Mouse (Mus musculus) left cerebral cortex, adult 8-10 months (tissue): ENCODE results near the gene Far2. TPM values are rescaled to one million over a fixed set of nuclear protein-coding genes. Genes with fewer than 3 reads are reported as not detected.
"Not testable (repeated sequence)": the region's sequence is repeated elsewhere in the genome, so short reads cannot be mapped to it uniquely, and the experiment has no call there.

ENCODE experiments used
- DNase-seq, 2 experiments: peaks; one replicate each; pipeline ENCODE4 v3.0.0; 2022; ENCODE audit warnings: low spot score in 2 of 2
- total RNA-seq, 4 experiments: library from RNA; stranded (reverse); gene quantifications; 2 replicates each; pipeline ENCODE4 v1.2.4; 2022

Gene Far2
- total RNA-seq, 4 experiments from 2014 or later, result 20.0 to 22.4 (median 21.7) TPM

DNA sequence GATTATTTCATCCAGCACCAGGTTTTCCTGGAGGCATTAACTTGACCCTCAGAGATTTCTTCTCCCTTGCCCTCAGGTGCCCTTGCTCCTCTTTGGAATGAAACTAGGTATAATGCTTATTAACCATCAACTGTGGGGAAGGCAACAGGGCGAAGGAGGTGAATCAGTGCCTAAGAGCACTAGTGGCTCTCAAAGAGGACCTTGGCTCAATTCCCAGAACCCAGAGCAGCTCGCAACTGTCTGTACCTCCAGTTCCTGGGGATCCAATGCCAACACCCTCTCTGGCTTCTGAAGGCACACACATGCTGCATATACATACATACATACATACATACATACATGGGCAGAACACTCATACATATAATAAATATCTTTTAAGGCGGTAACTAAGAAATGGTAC is 69.8 kb downstream of the Far2 start:
- DNase-seq, result no peak

GRCm38 (mm10) chr6:148117696-148118095 is 70.6 kb downstream of the Far2 start:
- DNase-seq, result no peak

DNA sequence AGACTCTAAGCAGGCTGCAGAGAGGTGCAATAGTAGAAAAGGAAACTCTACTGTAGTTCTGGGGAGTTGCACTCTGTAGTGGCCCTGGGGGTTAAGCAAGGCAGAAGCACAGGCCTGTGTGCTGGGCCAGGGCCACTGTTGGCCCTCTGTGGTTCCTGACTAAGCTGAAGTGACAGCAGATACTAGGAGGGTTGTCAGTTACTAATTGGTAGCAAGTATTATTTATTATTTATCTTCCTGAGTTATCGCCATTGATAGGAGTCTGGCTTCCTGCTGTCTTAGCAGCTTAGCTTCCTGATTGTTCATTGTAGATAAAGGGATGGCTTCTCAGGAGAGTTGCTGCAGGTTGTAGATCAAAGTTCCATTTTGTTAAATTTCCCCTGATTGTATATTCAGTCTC is 73.6 kb downstream of the Far2 start:
- DNase-seq, result no peak

GRCm38 (mm10) chr6:148126851-148127250 is 79.8 kb downstream of the Far2 start:
- peak in 1 of 2 experiments; percentile 37 for DNase-seq

DNA sequence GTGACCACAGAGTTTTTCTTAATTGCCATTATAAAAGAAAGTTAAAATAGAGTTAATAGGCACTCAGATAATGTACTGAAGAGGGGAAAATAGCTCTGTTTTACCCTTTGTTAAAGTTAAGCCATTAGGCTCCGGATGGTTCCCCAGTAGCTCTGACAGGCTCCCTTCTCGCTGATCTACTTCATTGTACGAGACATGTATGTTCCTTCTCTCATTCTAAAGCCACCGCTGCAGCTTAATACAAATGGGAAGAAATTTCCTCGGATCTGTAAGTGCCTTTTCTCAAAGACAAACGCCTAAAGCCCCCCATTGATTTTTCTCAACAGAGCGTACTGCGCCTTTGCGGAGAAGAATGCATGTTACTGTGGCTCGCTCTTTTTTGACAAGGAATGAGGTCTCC is 85.3 kb downstream of the Far2 start:
- DNase-seq, result no peak

GRCm38 (mm10) chr6:148133536-148133935 is 86.5 kb downstream of the Far2 start:
- no peak for DNase-seq

- DNase-seq, result peak; percentile 64 to 77
These were observed 88.8 kb downstream of the Far2 start for GRCm38 (mm10) chr6:148135769-148136382.

GRCm38 (mm10) chr6:148139288-148139995 is 92.4 kb downstream of the Far2 start:
- DNase-seq, result no peak

DNA sequence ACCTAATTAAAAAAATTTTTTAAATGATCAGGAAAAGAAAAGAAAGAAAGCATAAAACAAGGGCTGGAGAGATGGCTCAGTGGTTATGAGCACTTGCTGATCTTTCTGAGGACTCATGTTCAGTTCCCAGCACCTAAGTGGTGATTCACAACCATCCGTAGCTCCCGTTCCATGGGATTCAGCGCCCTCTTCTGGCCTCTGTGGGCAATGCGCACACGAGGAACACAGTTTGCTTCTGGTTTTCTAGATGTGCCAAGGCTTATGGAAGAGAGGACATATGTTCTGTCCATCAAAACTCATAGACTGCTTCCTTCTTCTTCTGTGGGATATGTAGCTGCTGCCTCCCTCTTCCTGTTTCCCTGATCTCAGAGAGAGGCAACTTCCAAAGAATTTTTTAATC is 94.8 kb downstream of the Far2 start:
- DNase-seq, result no peak

GRCm38 (mm10) chr6:148142421-148142820 is 95.4 kb downstream of the Far2 start:
- DNase-seq, result no peak

DNA sequence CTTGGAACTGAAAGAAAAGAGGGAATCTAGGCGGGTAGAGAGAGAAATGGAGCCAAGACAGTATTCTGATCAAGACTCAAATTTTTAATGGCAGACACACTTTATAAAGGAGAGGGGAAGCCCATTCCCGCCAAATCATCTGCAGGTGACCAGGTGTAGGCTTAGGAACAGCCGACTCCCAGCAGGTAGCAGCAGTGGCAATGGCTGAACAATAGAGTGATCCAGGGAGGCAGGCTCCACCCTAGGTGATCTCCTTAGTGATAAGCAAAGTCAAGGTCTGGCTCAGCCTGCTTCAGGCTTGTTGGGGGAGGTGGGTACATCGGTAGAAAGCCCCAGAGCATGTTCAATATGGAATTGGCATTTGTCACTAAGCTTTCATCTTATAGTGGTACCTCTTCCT is 105.2 kb downstream of the Far2 start:
- DNase-seq, result not testable (repeated sequence)

GRCm38 (mm10) chr6:148172904-148173303 is 125.8 kb downstream of the Far2 start:
- no peak for DNase-seq

DNA sequence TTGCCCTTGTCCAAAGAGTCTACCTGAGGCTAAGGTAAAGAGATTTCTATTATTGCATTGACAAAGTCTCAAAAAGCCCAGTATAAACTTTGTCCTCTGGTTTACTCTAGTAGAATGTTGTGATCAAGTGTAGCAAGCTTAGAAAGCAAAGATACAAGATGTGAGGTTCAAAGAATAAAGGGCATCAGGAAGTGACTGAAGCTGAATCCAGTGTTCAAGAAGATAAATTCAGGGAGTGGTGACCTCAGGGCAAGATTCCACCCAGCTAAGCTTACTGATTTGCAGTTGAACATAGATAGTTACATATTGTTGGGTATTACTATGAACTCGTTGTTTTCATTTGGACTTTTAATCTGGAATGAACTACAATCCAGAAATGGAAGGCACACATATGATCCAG is 138.6 kb downstream of the Far2 start:
- DNase-seq, result no peak

GRCm38 (mm10) chr6:148193972-148194701 is 147.1 kb downstream of the Far2 start:
- DNase-seq, result no peak

DNA sequence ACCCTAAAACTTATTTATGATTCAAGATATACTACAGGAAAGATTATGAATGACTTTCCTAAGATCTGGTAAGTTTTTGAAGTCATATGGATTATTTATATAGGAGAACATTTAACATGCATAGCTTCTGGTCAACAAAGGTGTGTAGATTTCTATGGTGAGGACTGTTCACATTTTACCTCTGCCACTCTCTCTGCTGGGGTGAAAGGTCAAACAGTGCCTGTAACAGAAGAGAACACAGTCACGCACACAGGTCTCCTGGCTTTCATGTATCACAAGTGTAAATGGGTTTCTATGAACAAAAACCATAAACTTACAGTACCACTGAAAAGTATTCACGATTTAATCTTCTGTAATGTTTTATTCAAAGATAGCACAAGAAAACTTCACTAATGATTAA is 152.1 kb downstream of the Far2 start:
- no peak for DNase-seq

- no peak for DNase-seq
These were observed 152.7 kb downstream of the Far2 start for GRCm38 (mm10) chr6:148199729-148200128.

DNA sequence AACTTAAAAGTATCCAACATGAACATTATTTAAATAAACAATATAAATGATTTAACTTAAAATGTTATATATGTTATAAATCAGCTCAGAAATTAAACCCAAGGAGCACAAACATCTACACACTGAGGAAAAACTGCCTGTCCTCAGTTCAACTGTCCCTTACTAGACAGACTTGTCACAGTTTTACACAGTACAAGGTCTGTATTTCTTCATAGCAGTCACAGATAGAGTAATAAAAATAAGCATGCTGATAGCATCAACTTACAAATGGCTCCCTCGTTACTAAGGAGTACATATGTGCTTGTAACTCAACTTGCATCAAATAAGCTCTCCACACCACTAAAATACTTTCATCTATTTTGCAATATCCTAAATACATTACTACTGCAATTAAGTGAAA is 158.1 kb downstream of the Far2 start:
- no peak for DNase-seq

GRCm38 (mm10) chr6:148207522-148207921 is 160.5 kb downstream of the Far2 start:
- no peak for DNase-seq

GRCm38 (mm10) chr6:148211391-148211876 is 164.4 kb downstream of the Far2 start:
- DNase-seq, result no peak

GRCm38 (mm10) chr6:148211897-148212680 is 165.0 kb downstream of the Far2 start, which contains the start of gene Ergic2:
TSS of gene Ergic2 (minus strand) at chr6:148212374.
- peak; percentile 92 to 98 for DNase-seq

DNA sequence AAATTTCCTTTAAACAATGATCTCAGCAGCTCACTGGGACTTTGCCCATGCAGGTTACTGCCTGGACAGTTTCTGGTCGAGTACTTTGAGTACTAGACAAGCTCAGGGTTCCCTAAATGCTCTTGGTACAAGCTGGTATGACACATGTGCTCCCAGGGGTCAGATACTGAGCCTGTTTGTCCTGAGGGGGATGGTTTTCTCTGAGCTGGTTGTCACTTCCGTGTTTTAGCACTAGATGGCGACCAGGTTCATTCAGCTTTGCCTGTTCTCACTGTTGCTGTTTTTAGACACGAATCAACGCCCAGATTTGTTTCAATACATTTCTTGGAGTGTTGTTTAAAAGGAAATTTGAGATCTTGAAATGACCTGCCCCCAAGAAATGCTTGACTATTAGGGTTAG is 167.7 kb downstream of the Far2 start:
- DNase-seq, result no peak
